Mouse (Mus musculus) limb, embryonic 13.5 days (tissue): Measurements from ENCODE around the gene Mapkapk5. TPM values are rescaled to one million over a fixed set of nuclear protein-coding genes. Genes with fewer than 3 reads are reported as not detected.

Source experiments
- ATAC-seq: fragments of 200-750 bp; cut with Nextera tagmentation; 2 replicates; pipeline ENCODE4 v1.8.0; 2017; ENCODE audit warnings: low read depth, moderate number of reproducible peaks, moderate TSS enrichment; ENCODE audit not compliant: low FRiP score
- H3K27ac ChIP-seq: fragments of 300-500 bp; sonication (generic); 2 replicates; pipeline ENCODE4 v1.5.1; 2015; ENCODE audit warnings: inconsistent platforms, mild to moderate bottlenecking, moderate library complexity
- H3K27me3 ChIP-seq: fragments of 300-500 bp; sonication (generic); 2 replicates; pipeline ENCODE4 v1.6.1; 2015; ENCODE audit warnings: mild to moderate bottlenecking, inconsistent platforms
- H3K36me3 ChIP-seq: fragments of 300-500 bp; sonication (generic); 2 replicates; pipeline ENCODE4 v1.6.1; 2015; ENCODE audit warnings: inconsistent platforms, mild to moderate bottlenecking, moderate library complexity
- H3K4me1 ChIP-seq: fragments of 300-500 bp; sonication (generic); 2 replicates; pipeline ENCODE4 v1.6.1; 2015; ENCODE audit warnings: inconsistent platforms
- H3K4me2 ChIP-seq: fragments of 300-500 bp; sonication (generic); replicated peaks from 2 replicates; pipeline ENCODE4 v1.6.1; 2015; ENCODE audit warnings: inconsistent platforms, mild to moderate bottlenecking, moderate library complexity
- H3K4me3 ChIP-seq: fragments of 300-500 bp; sonication (generic); 2 replicates; pipeline ENCODE4 v1.5.1; 2015; ENCODE audit warnings: moderate library complexity, mild to moderate bottlenecking, inconsistent platforms
- H3K9ac ChIP-seq: fragments of 300-500 bp; sonication (generic); 2 replicates; pipeline ENCODE4 v1.6.1; 2015; ENCODE audit warnings: mild to moderate bottlenecking, inconsistent platforms
- H3K9me3 ChIP-seq: fragments of 300-500 bp; sonication (generic); 2 replicates; pipeline ENCODE4 v1.6.1; 2016; ENCODE audit warnings: inconsistent platforms
- WGBS: fragments of 180-500 bp; shearing (Covaris S2); methylation state at CpG from one replicate; pipeline ENCODE4 v1.1.7; 2015; 5-methylcytosine and 5-hydroxymethylcytosine counted together
- polyA plus RNA-seq: library from polyadenylated mRNA; unstranded; fragments of >200 nt; fragmentation: Nextera tagmentation; extraction: Ambion mirVana; gene quantifications from 2 replicates; pipeline ENCODE4 v1.2.1, GENCODE M21; 2015

Mapkapk5 gene
- polyA plus RNA-seq, result 59.0 and 60.5 TPM in 2 replicates

GRCm38 (mm10) chr5:121545793-121546529, at the start of gene Mapkapk5:
TSS of gene Mapkapk5 (minus strand) at chr5:121545905.
- peak within 1 kb of the TSS; percentile 85 for H3K4me3 ChIP-seq
- no peaks in the 10 kb centered on the region for H3K27me3 ChIP-seq
- 2% methylated on average over 54 of the region's 55 CpGs for WGBS
- H3K9me3 ChIP-seq, result 0 out of 2 replicates have a peak, but pooled peaks cover 3% of the 10 kb centered on the region
- peak within 1 kb of the TSS; percentile 98 for H3K9ac ChIP-seq
- H3K27ac ChIP-seq, result peak within 1 kb of the TSS; percentile 94
- no peaks in the 10 kb centered on the region for H3K36me3 ChIP-seq
- peak within 1 kb of the TSS; percentile 87 for H3K4me2 ChIP-seq
- H3K4me1 ChIP-seq, result peaks cover 20% of the 10 kb centered on the region
- ATAC-seq, result peak; percentile 94

- H3K4me2 ChIP-seq, result peak overlapping the region; percentile 89
- WGBS, result 89% methylated on average over 6 of the region's 6 CpGs
- H3K27ac ChIP-seq, result no peak overlapping the region; the same call in 1 of the 2 replicates
These were observed 49.1 kb upstream of the Mapkapk5 start for GRCm38 (mm10) chr5:121594714-121595313.

GRCm38 (mm10) chr5:121593451-121594401, 48.0 kb upstream of the Mapkapk5 start, which contains the start of gene Aldh2:
TSS of gene Aldh2 (minus strand) at chr5:121593824.
- Histone ChIP-seq H3K27me3 (no peaks in the 10 kb centered on the region), H3K36me3 (no peaks in the 10 kb centered on the region; the same call in 1 of the 2 replicates), H3K4me2 (peak within 1 kb of the TSS; percentile 89), H3K9ac (peak within 1 kb of the TSS; percentile 94), H3K9me3 (no peaks in the 10 kb centered on the region), H3K27ac (peak within 1 kb of the TSS; percentile 92), H3K4me3 (peak within 1 kb of the TSS; percentile 82), H3K4me1 (peaks cover 34% of the 10 kb centered on the region)
- ATAC-seq, result peak; percentile 92
- 2% methylated on average over 47 of the region's 47 CpGs for WGBS

More at GRCm38 (mm10) chr5:121594714-121595313, 49.1 kb upstream of the Mapkapk5 start:
- no peak overlapping the region for H3K4me3 ChIP-seq
- ATAC-seq, result no peak
- no peaks in the 10 kb centered on the region for H3K9me3 ChIP-seq
- no peaks in the 10 kb centered on the region for H3K27me3 ChIP-seq
- H3K9ac ChIP-seq, result no peak overlapping the region
- H3K4me1 ChIP-seq, result peaks cover 40% of the 10 kb centered on the region
- no peaks in the 10 kb centered on the region; the same call in 1 of the 2 replicates for H3K36me3 ChIP-seq

- peak overlapping the region; percentile 82 for H3K4me3 ChIP-seq
- peak overlapping the region; percentile 94 for H3K9ac ChIP-seq
- peak overlapping the region; percentile 89 for H3K4me2 ChIP-seq
- ATAC-seq, result peak; percentile 26; the same call in 1 of the 2 replicates
- H3K27me3 ChIP-seq, result no peaks in the 10 kb centered on the region
- H3K36me3 ChIP-seq, result no peaks in the 10 kb centered on the region; the same call in 1 of the 2 replicates
- peak overlapping the region; percentile 92 for H3K27ac ChIP-seq
- H3K4me1 ChIP-seq, result peaks cover 32% of the 10 kb centered on the region
- H3K9me3 ChIP-seq, result no peaks in the 10 kb centered on the region
- 3% methylated on average over 33 of the region's 33 CpGs for WGBS
These were observed 47.2 kb upstream of the Mapkapk5 start for GRCm38 (mm10) chr5:121592816-121593407.

GRCm38 (mm10) chr5:121592064-121592815, 46.5 kb upstream of the Mapkapk5 start:
- Histone ChIP-seq H3K4me3 (peak overlapping the region; percentile 82), H3K36me3 (no peaks in the 10 kb centered on the region; the same call in 1 of the 2 replicates), H3K4me1 (peaks cover 32% of the 10 kb centered on the region), H3K9ac (peak overlapping the region; percentile 94), H3K9me3 (no peaks in the 10 kb centered on the region), H3K4me2 (peak overlapping the region; percentile 89), H3K27me3 (no peaks in the 10 kb centered on the region), H3K27ac (peak overlapping the region; percentile 92; the same call in 1 of the 2 replicates)
- WGBS, result 58% methylated on average over 11 of the region's 11 CpGs
- ATAC-seq, result no peak

- Histone ChIP-seq H3K4me2 (peak overlapping the region; percentile 89), H3K27me3 (no peaks in the 10 kb centered on the region), H3K27ac (no peak overlapping the region), H3K9ac (peak overlapping the region; percentile 10; the same call in 1 of the 2 replicates), H3K4me1 (peaks cover 34% of the 10 kb centered on the region), H3K36me3 (no peaks in the 10 kb centered on the region; the same call in 1 of the 2 replicates), H3K4me3 (0 out of 2 replicates have a peak overlapping the region, but pooled peaks have one; percentile 82), H3K9me3 (no peaks in the 10 kb centered on the region)
- no peak for ATAC-seq
- WGBS, result 69% methylated on average over 11 of the region's 11 CpGs
These were observed 45.8 kb upstream of the Mapkapk5 start for GRCm38 (mm10) chr5:121591417-121592063.

GRCm38 (mm10) chr5:121589928-121590327, 44.2 kb upstream of the Mapkapk5 start:
- no peak overlapping the region for H3K9ac ChIP-seq
- no peak overlapping the region for H3K4me3 ChIP-seq
- no peak overlapping the region for H3K27ac ChIP-seq
- 73% methylated on average over 6 of the region's 6 CpGs for WGBS
- H3K4me1 ChIP-seq, result peaks cover 38% of the 10 kb centered on the region
- no peaks in the 10 kb centered on the region; the same call in 1 of the 2 replicates for H3K36me3 ChIP-seq
- no peaks in the 10 kb centered on the region for H3K9me3 ChIP-seq
- ATAC-seq, result no peak
- H3K27me3 ChIP-seq, result no peaks in the 10 kb centered on the region
- H3K4me2 ChIP-seq, result no peak overlapping the region

GRCm38 (mm10) chr5:121586400-121587039, 40.8 kb upstream of the Mapkapk5 start:
- Histone ChIP-seq H3K4me2 (no peak overlapping the region), H3K36me3 (no peaks in the 10 kb centered on the region; the same call in 1 of the 2 replicates), H3K27me3 (no peaks in the 10 kb centered on the region), H3K9ac (0 out of 2 replicates have a peak overlapping the region, but pooled peaks have one; percentile 19), H3K27ac (no peak overlapping the region), H3K4me1 (peaks cover 19% of the 10 kb centered on the region), H3K4me3 (no peak overlapping the region), H3K9me3 (no peaks in the 10 kb centered on the region)
- WGBS, result 60% methylated on average over 6 of the region's 6 CpGs
- no peak for ATAC-seq

GRCm38 (mm10) chr5:121585699-121586098, 40.0 kb upstream of the Mapkapk5 start:
- no peak overlapping the region for H3K9ac ChIP-seq
- H3K4me2 ChIP-seq, result no peak overlapping the region
- peaks cover 4% of the 10 kb centered on the region for H3K36me3 ChIP-seq
- no peaks in the 10 kb centered on the region for H3K9me3 ChIP-seq
- H3K4me3 ChIP-seq, result no peak overlapping the region
- 91% methylated on average over 5 of the region's 5 CpGs for WGBS
- H3K27me3 ChIP-seq, result no peaks in the 10 kb centered on the region
- no peak for ATAC-seq
- H3K4me1 ChIP-seq, result peaks cover 15% of the 10 kb centered on the region
- H3K27ac ChIP-seq, result no peak overlapping the region

- ATAC-seq, result no peak
- H3K27ac ChIP-seq, result no peak overlapping the region
- no peak overlapping the region for H3K9ac ChIP-seq
- H3K9me3 ChIP-seq, result no peaks in the 10 kb centered on the region
- H3K4me2 ChIP-seq, result no peak overlapping the region
- WGBS, result 94% methylated on average over 10 of the region's 10 CpGs
- peaks cover 11% of the 10 kb centered on the region for H3K36me3 ChIP-seq
- H3K4me1 ChIP-seq, result peaks cover 15% of the 10 kb centered on the region
- H3K27me3 ChIP-seq, result no peaks in the 10 kb centered on the region
- H3K4me3 ChIP-seq, result no peak overlapping the region
These were observed 39.3 kb upstream of the Mapkapk5 start for GRCm38 (mm10) chr5:121585005-121585404.
